Mouse (Mus musculus) neural tube, embryonic 15.5 days (tissue): ENCODE results near the gene 4931409K22Rik. TPM values are rescaled to one million over a fixed set of nuclear protein-coding genes. Genes with fewer than 3 reads are reported as not detected.
A peak's percentile ranks its signal among the peaks of the same experiment; 100 is the strongest.

ENCODE experiments used
- ATAC-seq: fragments of 200-750 bp; cut with Nextera tagmentation; 2 replicates; pipeline ENCODE4 v1.8.0; 2017; ENCODE audit warnings: mild to moderate bottlenecking, moderate TSS enrichment, moderate library complexity; ENCODE audit not compliant: low FRiP score
- H3K27ac ChIP-seq: fragments of 300-500 bp; sonication (generic); replicated peaks from 2 replicates; pipeline ENCODE4 v1.5.1; 2015; ENCODE audit warnings: mild to moderate bottlenecking, inconsistent platforms
- H3K27me3 ChIP-seq: fragments of 300-500 bp; sonication (generic); replicated peaks from 2 replicates; pipeline ENCODE4 v1.6.1; 2015; ENCODE audit warnings: inconsistent platforms
- H3K36me3 ChIP-seq: fragments of 300-500 bp; sonication (generic); 2 replicates; pipeline ENCODE4 v1.6.1; 2015; ENCODE audit warnings: inconsistent platforms
- H3K4me1 ChIP-seq: fragments of 300-500 bp; sonication (generic); 2 replicates; pipeline ENCODE4 v1.6.1; 2015; ENCODE audit warnings: inconsistent platforms
- H3K4me2 ChIP-seq: fragments of 300-500 bp; sonication (generic); 2 replicates; pipeline ENCODE4 v1.6.1; 2015; ENCODE audit warnings: inconsistent platforms, mild to moderate bottlenecking, moderate library complexity
- H3K4me3 ChIP-seq: fragments of 300-500 bp; sonication (generic); replicated peaks from 2 replicates; pipeline ENCODE4 v1.5.1; 2015; ENCODE audit warnings: mild to moderate bottlenecking, inconsistent platforms
- H3K9ac ChIP-seq: fragments of 300-500 bp; sonication (generic); replicated peaks from 2 replicates; pipeline ENCODE4 v1.6.1; 2015; ENCODE audit warnings: mild to moderate bottlenecking, inconsistent platforms
- H3K9me3 ChIP-seq: fragments of 300-500 bp; sonication (generic); replicated peaks from 2 replicates; pipeline ENCODE4 v1.6.1; 2016; ENCODE audit warnings: inconsistent platforms
- WGBS: fragments of 180-500 bp; shearing (Covaris S2); methylation state at CpG from one replicate; pipeline ENCODE4 v1.1.7; 2015; ENCODE audit warnings: mixed read lengths; 5-methylcytosine and 5-hydroxymethylcytosine counted together
- microRNA counts: library from miRNA; unstranded; fragments of <30 nt; microRNA quantifications from one replicate; lab custom pipeline; 2016
- microRNA-seq: library from miRNA; unstranded; fragments of <30 nt; microRNA quantifications from one replicate; pipeline ENCODE4, GENCODE M21; 2017
- polyA plus RNA-seq: library from polyadenylated mRNA; unstranded; fragments of >200 nt; fragmentation: Nextera tagmentation; extraction: Ambion mirVana; gene quantifications from 2 replicates; pipeline ENCODE4 v1.2.1, GENCODE M21; 2015

The 4931409K22Rik gene
- polyA plus RNA-seq, 1 experiment from 2014 or later = 0.26 TPM

DNA sequence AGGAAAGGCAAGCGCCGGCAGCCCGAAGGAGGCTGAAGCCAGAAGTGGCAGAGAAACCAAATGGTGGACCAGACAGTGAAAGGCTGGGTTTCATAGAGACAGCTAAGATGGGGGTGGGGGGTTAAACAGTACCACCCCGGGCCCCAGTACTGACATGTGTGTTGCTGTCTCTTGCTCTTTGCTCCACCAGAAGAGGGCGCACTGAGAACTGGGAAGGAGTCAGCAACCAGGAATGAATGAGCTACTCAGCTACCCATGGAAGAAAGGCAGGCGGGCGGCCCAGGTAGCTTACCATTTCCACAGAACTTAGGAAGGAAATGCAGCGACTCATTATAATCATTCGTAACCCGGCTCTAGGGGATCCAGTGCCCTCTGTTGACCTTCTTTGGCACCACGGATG, 46.0 kb downstream of the 4931409K22Rik start:
- Histone ChIP-seq H3K4me2 (no peak overlapping the region), H3K4me1 (peaks cover 9% of the 10 kb centered on the region; the same call in 1 of the 2 replicates), H3K9ac (no peak overlapping the region), H3K36me3 (no peaks in the 10 kb centered on the region), H3K4me3 (no peak overlapping the region), H3K27me3 (no peaks in the 10 kb centered on the region), H3K27ac (no peak overlapping the region), H3K9me3 (no peaks in the 10 kb centered on the region)
- 58% methylated on average over 11 of the region's 11 CpGs for WGBS
- ATAC-seq = no peak

GRCm38 (mm10) chr5:24508406-24508805, 48.2 kb downstream of the 4931409K22Rik start:
- no peak overlapping the region for H3K4me2 ChIP-seq
- H3K36me3 ChIP-seq = no peaks in the 10 kb centered on the region
- ATAC-seq = no peak
- peaks cover 8% of the 10 kb centered on the region for H3K27me3 ChIP-seq
- H3K9ac ChIP-seq = no peak overlapping the region
- H3K4me1 ChIP-seq = peaks cover 19% of the 10 kb centered on the region; the same call in 1 of the 2 replicates
- H3K4me3 ChIP-seq = no peak overlapping the region
- no peak overlapping the region for H3K27ac ChIP-seq
- no peaks in the 10 kb centered on the region for H3K9me3 ChIP-seq
- 95% methylated on average over 7 of the region's 7 CpGs for WGBS

DNA sequence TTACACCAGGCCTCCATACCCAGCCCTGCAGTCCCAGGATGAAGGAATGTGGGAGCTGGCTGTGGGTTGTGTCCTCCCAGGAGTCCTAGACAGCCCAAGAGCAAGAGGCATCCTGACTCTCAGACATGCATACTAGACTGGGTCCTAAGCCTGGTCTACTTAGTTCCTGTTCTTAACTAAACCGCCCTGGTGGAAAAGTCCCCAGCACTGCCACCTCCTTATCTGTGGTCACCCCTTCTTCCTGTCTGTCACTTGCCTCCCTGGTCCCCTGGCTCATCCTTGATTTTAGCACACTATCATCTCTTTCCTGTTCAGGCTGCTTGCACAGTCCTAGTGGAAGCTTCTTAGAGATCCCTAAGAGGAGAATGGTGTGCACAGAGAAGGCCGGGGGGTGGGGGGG, 51.1 kb downstream of the 4931409K22Rik start:
- H3K9ac ChIP-seq = no peak overlapping the region
- 66% methylated on average over 2 of the region's 2 CpGs for WGBS
- no peak overlapping the region for H3K27ac ChIP-seq
- no peak overlapping the region for H3K4me2 ChIP-seq
- no peak overlapping the region for H3K4me3 ChIP-seq
- H3K9me3 ChIP-seq = no peaks in the 10 kb centered on the region
- ATAC-seq = no peak
- peaks cover 24% of the 10 kb centered on the region for H3K36me3 ChIP-seq
- H3K4me1 ChIP-seq = peaks cover 17% of the 10 kb centered on the region; the same call in 1 of the 2 replicates
- peaks cover 8% of the 10 kb centered on the region for H3K27me3 ChIP-seq

- Histone ChIP-seq H3K4me2 (no peak overlapping the region), H3K9me3 (no peaks in the 10 kb centered on the region), H3K9ac (no peak overlapping the region), H3K4me1 (peaks cover 36% of the 10 kb centered on the region), H3K27me3 (peaks cover 8% of the 10 kb centered on the region), H3K27ac (no peak overlapping the region), H3K36me3 (peaks cover 50% of the 10 kb centered on the region), H3K4me3 (no peak overlapping the region)
- ATAC-seq = no peak
- WGBS = 78% methylated on average over 4 of the region's 4 CpGs
Observed at GRCm38 (mm10) chr5:24502786-24503185, 53.8 kb downstream of the 4931409K22Rik start.

DNA sequence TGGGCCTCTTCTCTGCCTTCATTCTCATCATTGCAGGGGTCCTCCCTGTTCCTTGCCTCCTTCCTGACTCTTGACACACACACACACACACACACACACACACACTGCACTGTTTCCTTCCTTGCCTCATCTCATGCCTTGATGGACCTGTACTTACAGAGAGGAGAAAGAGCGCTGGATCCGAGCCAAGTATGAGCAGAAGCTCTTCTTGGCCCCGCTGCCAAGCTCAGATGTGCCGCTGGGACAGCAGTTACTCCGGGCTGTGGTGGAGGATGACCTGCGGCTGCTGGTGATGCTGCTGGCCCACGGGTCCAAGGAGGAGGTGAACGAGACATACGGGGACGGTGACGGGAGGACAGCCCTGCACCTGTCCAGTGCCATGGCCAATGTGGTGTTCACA, 55.8 kb downstream of the 4931409K22Rik start:
- Histone ChIP-seq H3K4me2 (no peak overlapping the region), H3K4me3 (no peak overlapping the region), H3K27me3 (peaks cover 8% of the 10 kb centered on the region), H3K36me3 (peaks cover 51% of the 10 kb centered on the region), H3K9me3 (no peaks in the 10 kb centered on the region), H3K27ac (no peak overlapping the region), H3K4me1 (peaks cover 55% of the 10 kb centered on the region), H3K9ac (no peak overlapping the region)
- ATAC-seq = no peak
- 66% methylated on average over 11 of the region's 11 CpGs for WGBS

DNA sequence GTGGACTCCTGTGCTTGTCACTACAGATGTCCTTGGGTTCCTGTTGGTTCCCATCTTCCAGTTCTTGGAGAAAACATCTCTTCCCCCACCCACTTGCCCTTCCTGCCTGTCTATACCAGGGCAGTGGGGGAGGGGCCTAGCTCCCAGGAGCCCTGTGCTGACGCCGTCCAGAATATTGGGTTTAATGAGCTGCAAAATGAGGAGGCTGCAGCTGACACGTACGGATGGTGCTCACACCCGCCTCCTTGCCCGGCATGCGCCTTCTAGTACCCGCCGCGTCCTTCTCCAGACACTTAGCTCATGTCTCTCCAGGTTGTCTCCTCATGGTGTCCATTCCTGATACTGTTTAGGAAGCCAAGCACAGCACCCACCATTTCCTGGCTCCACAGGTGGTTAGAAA, 57.5 kb downstream of the 4931409K22Rik start:
- WGBS = 36% methylated on average over 10 of the region's 10 CpGs
- H3K9me3 ChIP-seq = no peaks in the 10 kb centered on the region
- ATAC-seq = 0 out of 2 replicates have a peak, but pooled peaks have one; percentile 21
- no peak overlapping the region for H3K9ac ChIP-seq
- no peak overlapping the region for H3K4me3 ChIP-seq
- no peak overlapping the region for H3K4me2 ChIP-seq
- no peaks in the 10 kb centered on the region for H3K27me3 ChIP-seq
- H3K27ac ChIP-seq = no peak overlapping the region
- H3K36me3 ChIP-seq = peaks cover 55% of the 10 kb centered on the region
- peaks cover 62% of the 10 kb centered on the region for H3K4me1 ChIP-seq

DNA sequence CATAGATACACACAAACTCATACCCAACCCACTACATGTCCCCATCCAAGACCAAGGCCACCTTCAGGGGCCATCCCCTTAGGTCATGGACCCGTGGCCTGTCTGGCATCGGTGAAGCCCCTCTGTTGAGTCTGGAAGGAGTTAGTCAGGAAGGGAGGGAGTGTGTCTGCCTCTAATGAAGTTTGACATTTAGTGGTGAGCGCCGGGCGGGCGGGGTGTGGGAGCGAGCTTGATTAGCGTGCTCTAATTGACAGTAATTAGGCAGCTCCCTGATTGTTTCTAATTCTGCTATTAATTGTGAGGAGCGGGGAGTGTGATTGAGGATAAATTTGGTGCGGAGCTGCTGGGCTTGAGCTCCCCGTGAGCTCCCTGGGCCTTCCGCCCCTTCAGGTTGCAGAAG, 59.1 kb downstream of the 4931409K22Rik start:
- no peak overlapping the region for H3K9ac ChIP-seq
- no peak for ATAC-seq
- H3K4me2 ChIP-seq = no peak overlapping the region
- peaks cover 70% of the 10 kb centered on the region for H3K4me1 ChIP-seq
- WGBS = 45% methylated on average over 12 of the region's 12 CpGs
- H3K4me3 ChIP-seq = no peak overlapping the region
- H3K9me3 ChIP-seq = no peaks in the 10 kb centered on the region
- peaks cover 66% of the 10 kb centered on the region for H3K36me3 ChIP-seq
- peak overlapping the region; percentile 45 for H3K27ac ChIP-seq
- H3K27me3 ChIP-seq = 0 out of 2 replicates have a peak, but pooled peaks cover 2% of the 10 kb centered on the region

- Histone ChIP-seq H3K9me3 (no peaks in the 10 kb centered on the region), H3K4me1 (peaks cover 70% of the 10 kb centered on the region), H3K27ac (peak overlapping the region; percentile 29; the same call in 1 of the 2 replicates), H3K36me3 (peaks cover 65% of the 10 kb centered on the region), H3K27me3 (0 out of 2 replicates have a peak, but pooled peaks cover 2% of the 10 kb centered on the region), H3K9ac (no peak overlapping the region), H3K4me2 (no peak overlapping the region), H3K4me3 (no peak overlapping the region)
- no peak for ATAC-seq
- WGBS = 45% methylated on average over 6 of the region's 6 CpGs
Observed at GRCm38 (mm10) chr5:24496756-24497155, 59.9 kb downstream of the 4931409K22Rik start.

DNA sequence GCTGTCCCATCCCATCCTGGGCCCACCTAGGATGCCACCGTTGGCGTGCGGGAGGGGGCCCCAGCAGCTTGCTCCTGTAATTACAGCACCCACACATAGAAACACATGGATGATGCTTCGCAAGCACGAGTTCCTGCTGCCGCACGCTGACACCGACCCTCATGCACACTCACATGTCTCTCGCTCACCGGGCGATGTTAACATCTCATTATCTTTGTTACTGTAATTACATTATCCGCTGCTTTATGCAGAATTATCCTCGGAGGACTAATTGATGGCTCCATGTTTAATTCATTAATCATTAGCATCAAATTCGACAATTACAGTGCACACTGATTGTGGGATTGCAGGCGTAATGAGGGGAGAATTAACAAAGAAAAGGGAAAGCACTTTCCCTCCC, 61.6 kb downstream of the 4931409K22Rik start:
- Histone ChIP-seq H3K9ac (no peak overlapping the region), H3K4me3 (no peak overlapping the region), H3K36me3 (peaks cover 56% of the 10 kb centered on the region), H3K4me1 (peaks cover 78% of the 10 kb centered on the region), H3K9me3 (no peaks in the 10 kb centered on the region), H3K27ac (peak overlapping the region; percentile 58; the same call in 1 of the 2 replicates), H3K4me2 (no peak overlapping the region), H3K27me3 (0 out of 2 replicates have a peak, but pooled peaks cover 2% of the 10 kb centered on the region)
- ATAC-seq = no peak
- 41% methylated on average over 15 of the region's 15 CpGs for WGBS

MicroRNAs encoded within 50 kb of the gene (microRNA counts, 519-probe panel; counts per million panel counts)
- microRNA mmu-miR-671-3p (lab: Ali Mortazavi, UCI) (1,593 counts per million, percentile 20 among the panel's probes with 10 or more counts), microRNA mmu-miR-671-5p (lab: Ali Mortazavi, UCI) (not detected)

Small RNA genes lying within 50 kb of the gene (microRNA-seq; reads per million reads assigned to microRNA genes)
- gene Mir671 = 268 reads per million, percentile 66 among the genes with 10 or more reads in this experiment

Other genes starting within 250 kb of the 4931409K22Rik start
- gene Kcnh2, start 205.2 kb downstream of the 4931409K22Rik start, polyA plus RNA-seq = 12.7 and 18.2 TPM in 2 replicates
- 9.3 and 10.6 TPM in 2 replicates for gene Nos3, start 192.0 kb downstream of the 4931409K22Rik start, polyA plus RNA-seq
- gene Atg9b, start 164.7 kb downstream of the 4931409K22Rik start, polyA plus RNA-seq = 4.0 and 4.8 TPM in 2 replicates
- gene Abcb8, start 163.1 kb downstream of the 4931409K22Rik start, polyA plus RNA-seq = 49.4 and 52.2 TPM in 2 replicates
- gene Asic3, start 143.4 kb downstream of the 4931409K22Rik start, polyA plus RNA-seq = 1.6 and 2.4 TPM in 2 replicates
- gene Cdk5, start 133.3 kb downstream of the 4931409K22Rik start, polyA plus RNA-seq = 113 and 133 TPM in 2 replicates
- gene Slc4a2, start 133.0 kb downstream of the 4931409K22Rik start, polyA plus RNA-seq = 15.3 and 19.1 TPM in 2 replicates
- gene Fastk, start 111.5 kb downstream of the 4931409K22Rik start, polyA plus RNA-seq = 111 TPM in 2 replicates
- 54.8 and 62.8 TPM in 2 replicates for gene Tmub1, start 109.0 kb downstream of the 4931409K22Rik start, polyA plus RNA-seq
- 60.2 and 101 TPM in 2 replicates for gene Agap3, start 104.6 kb downstream of the 4931409K22Rik start, polyA plus RNA-seq
- 5.9 and 13.7 TPM in 2 replicates for gene Gbx1, start 29.6 kb downstream of the 4931409K22Rik start, polyA plus RNA-seq
- 0.40 and 0.87 TPM in 2 replicates for gene Asb10, start 15.8 kb downstream of the 4931409K22Rik start, polyA plus RNA-seq
- 82.8 and 93.1 TPM in 2 replicates for gene Abcf2, start 20.7 kb upstream of the 4931409K22Rik start, polyA plus RNA-seq
- gene Chpf2, start 29.9 kb upstream of the 4931409K22Rik start, polyA plus RNA-seq = 19.3 and 21.2 TPM in 2 replicates
- 111 and 135 TPM in 2 replicates for gene Smarcd3, start 67.6 kb upstream of the 4931409K22Rik start, polyA plus RNA-seq
- 45.6 and 47.5 TPM in 2 replicates for gene Nub1, start 128.7 kb upstream of the 4931409K22Rik start, polyA plus RNA-seq
- gene Wdr86, start 173.9 kb upstream of the 4931409K22Rik start, polyA plus RNA-seq = 4.1 and 5.2 TPM in 2 replicates
- gene Crygn, start 201.2 kb upstream of the 4931409K22Rik start, polyA plus RNA-seq = 1.5 and 2.0 TPM in 2 replicates